Mouse (Mus musculus) kidney, adult 2 months (tissue): ENCODE measurements at regions not wholly inside any gene's neighbourhood (a gene's known extent, or its start where the extent isn't known, plus 50 kb on each side); places are given as distances from the start of the nearest gene placed in this dataset.

Experiments
- DNase-seq: peaks from one replicate; pipeline ENCODE4 v3.0.0; 2021
- H3K27ac ChIP-seq: fragments of 200-500 bp; 2 replicates; pipeline ENCODE4 v1.5.1; 2012; ENCODE audit warnings: low read depth, low read length, control low read depth, inconsistent platforms; ENCODE audit not compliant: insufficient read depth
- H3K27me3 ChIP-seq: fragments of 200-500 bp; replicated peaks from 2 replicates; pipeline ENCODE4 v1.6.1; 2012; ENCODE audit warnings: mild to moderate bottlenecking, moderate library complexity, low read length, inconsistent platforms; ENCODE audit not compliant: control insufficient read depth, insufficient read depth
- H3K36me3 ChIP-seq: fragments of 200-500 bp; 2 replicates; pipeline ENCODE4 v1.6.1; 2012; ENCODE audit warnings: mild to moderate bottlenecking, moderate library complexity, low read length, inconsistent platforms; ENCODE audit not compliant: control insufficient read depth, insufficient read depth
- H3K4me1 ChIP-seq: fragments of 200-500 bp; 2 replicates; pipeline ENCODE4 v1.6.1; 2011; ENCODE audit warnings: low read length; ENCODE audit not compliant: control insufficient read depth, insufficient read depth
- H3K4me3 ChIP-seq: fragments of 200-500 bp; 2 replicates; pipeline ENCODE4 v1.5.1; 2011; ENCODE audit warnings: mild to moderate bottlenecking, low read depth, low read length, control low read depth; ENCODE audit not compliant: insufficient read depth
- CTCF ChIP-seq: fragments of 200-500 bp; conservative IDR thresholded peaks from 2 replicates; pipeline ENCODE4 v1.5.1; 2011; ENCODE audit warnings: low read depth, mild to moderate bottlenecking, control low read depth, low read length, moderate library complexity, mixed read lengths; ENCODE audit not compliant: insufficient read depth, insufficient read length
- POLR2A ChIP-seq: fragments of 200-500 bp; IDR thresholded peaks from one replicate; pipeline ENCODE4 v1.6.1; 2011; ENCODE audit warnings: low read depth, low read length, control low read depth
- WGBS: fragments of 180-500 bp; shearing (Covaris S2); methylation state at CpG from one replicate; pipeline ENCODE4 v1.1.7; 2018; 5-methylcytosine and 5-hydroxymethylcytosine counted together

GRCm38 (mm10) chr13:44516863-44517262 is 212.4 kb upstream of the Jarid2 start:
- H3K27ac ChIP-seq, result no peak overlapping the region
- DNase-seq, result no peak
- 77% methylated on average over 4 of the region's 4 CpGs for WGBS
- H3K36me3 ChIP-seq, result no peaks in the 10 kb centered on the region
- peaks cover 3% of the 10 kb centered on the region; the same call in 1 of the 2 replicates for H3K4me1 ChIP-seq
- no peak overlapping the region for H3K4me3 ChIP-seq
- TF ChIP-seq POLR2A (no peak), CTCF (no peak)
- no peaks in the 10 kb centered on the region for H3K27me3 ChIP-seq

GRCm38 (mm10) chr13:44517312-44517711 is 212.0 kb upstream of the Jarid2 start:
- peak; percentile 14 for DNase-seq
- Histone ChIP-seq H3K36me3 (no peaks in the 10 kb centered on the region), H3K4me1 (peaks cover 3% of the 10 kb centered on the region; the same call in 1 of the 2 replicates), H3K27ac (no peak overlapping the region), H3K27me3 (no peaks in the 10 kb centered on the region), H3K4me3 (no peak overlapping the region)
- 69% methylated on average over 9 of the region's 9 CpGs for WGBS
- TF ChIP-seq POLR2A (no peak), CTCF (no peak)

- H3K4me1 ChIP-seq, result peaks cover 3% of the 10 kb centered on the region; the same call in 1 of the 2 replicates
- no peak overlapping the region for H3K27ac ChIP-seq
- no peaks in the 10 kb centered on the region for H3K36me3 ChIP-seq
- no peaks in the 10 kb centered on the region for H3K27me3 ChIP-seq
- TF ChIP-seq CTCF (no peak), POLR2A (no peak)
- H3K4me3 ChIP-seq, result no peak overlapping the region
- DNase-seq, result no peak
- whole genome bisulfite sequencing, result 95% methylated on average over 4 of the region's 4 CpGs
Observed at GRCm38 (mm10) chr13:44518215-44518614, 211.1 kb upstream of the Jarid2 start.

GRCm38 (mm10) chr13:44523516-44523915 is 205.8 kb upstream of the Jarid2 start:
- H3K4me3 ChIP-seq, result no peak overlapping the region
- no peak overlapping the region for H3K27ac ChIP-seq
- TF ChIP-seq POLR2A, result no peak
- TF ChIP-seq CTCF, result no peak
- H3K36me3 ChIP-seq, result no peaks in the 10 kb centered on the region
- 73% methylated on average over 4 of the region's 4 CpGs for WGBS
- no peaks in the 10 kb centered on the region for H3K27me3 ChIP-seq
- no peak for DNase-seq
- H3K4me1 ChIP-seq, result no peaks in the 10 kb centered on the region

GRCm38 (mm10) chr13:44530867-44531564 is 198.3 kb upstream of the Jarid2 start:
- Histone ChIP-seq H3K4me3 (no peak overlapping the region), H3K27me3 (no peaks in the 10 kb centered on the region), H3K36me3 (no peaks in the 10 kb centered on the region), H3K27ac (no peak overlapping the region), H3K4me1 (no peaks in the 10 kb centered on the region)
- no peak for DNase-seq
- WGBS, result 93% methylated on average over 9 of the region's 9 CpGs
- TF ChIP-seq CTCF (no peak), POLR2A (no peak)

GRCm38 (mm10) chr13:44532631-44533180 is 196.6 kb upstream of the Jarid2 start:
- Histone ChIP-seq H3K4me1 (no peaks in the 10 kb centered on the region), H3K36me3 (no peaks in the 10 kb centered on the region), H3K27me3 (no peaks in the 10 kb centered on the region), H3K4me3 (no peak overlapping the region), H3K27ac (no peak overlapping the region)
- 71% methylated on average over 11 of the region's 11 CpGs for WGBS
- TF ChIP-seq POLR2A, result no peak
- TF ChIP-seq CTCF, result no peak
- no peak for DNase-seq

GRCm38 (mm10) chr13:44534575-44535080 is 194.6 kb upstream of the Jarid2 start:
- TF ChIP-seq CTCF (no peak), POLR2A (no peak)
- Histone ChIP-seq H3K36me3 (no peaks in the 10 kb centered on the region), H3K4me1 (no peaks in the 10 kb centered on the region), H3K27ac (no peak overlapping the region), H3K27me3 (no peaks in the 10 kb centered on the region), H3K4me3 (no peak overlapping the region)
- WGBS, result 94% methylated on average over 6 of the region's 6 CpGs
- DNase-seq, result no peak
